Mouse (Mus musculus) WW6 (cell line): ENCODE data around the gene Cyp2e1.

ENCODE experiments used
- DNase-seq: peaks from one replicate; pipeline ENCODE4 v3.0.0-alpha.2; 2013; ENCODE audit warnings: low read depth, low spot score

Gene Cyp2e1

DNA sequence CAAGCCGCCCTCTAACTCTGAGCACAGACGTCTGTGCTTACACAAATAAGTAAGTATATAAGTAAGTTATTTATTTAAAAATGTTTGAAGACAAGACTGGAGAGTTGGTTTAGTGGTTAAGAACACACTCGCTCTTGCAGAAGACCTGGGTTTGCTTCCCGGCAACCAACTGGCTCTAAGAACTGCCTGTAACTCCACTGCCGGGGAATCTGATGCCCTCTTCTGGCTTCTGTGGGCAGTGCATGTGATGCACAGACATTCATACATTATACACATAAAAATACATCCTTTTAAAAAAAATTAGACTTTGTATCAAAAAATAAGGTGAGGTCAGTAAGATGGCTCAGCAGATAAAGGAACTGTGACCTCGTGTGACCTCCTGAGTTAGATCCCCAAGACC, 47.0 kb downstream of the Cyp2e1 start:
- DNase-seq: no peak

DNA sequence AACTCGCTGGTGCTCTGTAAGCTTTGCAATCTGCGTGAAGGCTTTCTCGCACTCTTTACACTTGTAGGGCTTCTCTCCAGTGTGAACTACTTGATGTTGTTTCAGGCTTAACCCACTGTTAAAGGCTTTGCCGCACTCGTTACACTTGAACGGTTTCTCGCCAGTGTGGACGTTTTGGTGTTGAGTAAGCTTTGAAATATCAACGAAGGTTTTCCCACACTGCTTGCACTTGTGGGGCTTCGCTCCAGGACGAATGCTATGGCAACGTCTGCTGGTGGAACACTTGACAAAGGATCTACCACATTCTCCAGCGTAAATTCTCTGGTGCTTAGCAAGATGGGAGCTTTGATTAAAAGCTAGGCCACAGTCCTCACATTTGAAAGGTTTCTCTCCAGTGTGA, 48.2 kb downstream of the Cyp2e1 start:
- DNase-seq: no peak

DNA sequence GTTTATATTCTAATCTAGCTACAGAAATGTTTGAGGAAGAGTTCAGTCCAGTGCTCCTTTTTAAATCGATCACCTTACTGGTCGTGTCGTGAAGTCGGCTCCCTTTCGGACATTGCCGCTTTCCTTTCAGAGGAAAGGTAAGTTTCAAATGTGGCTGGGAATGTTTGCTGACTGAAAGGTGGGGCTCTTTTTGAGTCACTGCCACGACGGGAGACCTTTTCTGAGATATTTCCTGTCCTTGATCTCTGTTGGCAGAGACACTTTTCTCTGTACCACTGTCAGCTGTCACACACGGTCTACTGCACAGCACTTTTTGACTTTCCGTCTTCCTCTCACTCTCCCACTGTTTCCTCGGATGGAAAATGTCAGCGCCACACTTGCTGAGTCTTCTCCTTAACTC, 49.3 kb downstream of the Cyp2e1 start:
- DNase-seq: no peak

DNA sequence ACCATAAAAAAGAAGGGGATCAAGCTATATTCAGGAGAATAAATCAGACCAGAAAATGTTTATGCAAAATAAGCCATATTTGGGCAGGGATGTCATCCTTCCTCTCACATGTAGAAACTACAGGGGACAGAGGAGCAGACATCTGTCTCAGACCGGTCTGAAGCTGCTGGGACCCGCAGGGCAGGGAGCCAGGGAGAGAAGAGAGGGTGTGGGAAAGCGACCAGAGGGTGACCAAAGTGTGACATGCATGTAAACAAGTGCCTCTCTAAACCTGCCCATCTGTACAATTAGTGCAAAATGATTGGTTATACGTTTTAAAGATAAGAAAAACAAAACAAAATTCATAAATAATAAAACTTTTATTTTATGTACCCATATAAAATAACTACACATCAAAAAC, 56.6 kb downstream of the Cyp2e1 start:
- DNase-seq: no peak

DNA sequence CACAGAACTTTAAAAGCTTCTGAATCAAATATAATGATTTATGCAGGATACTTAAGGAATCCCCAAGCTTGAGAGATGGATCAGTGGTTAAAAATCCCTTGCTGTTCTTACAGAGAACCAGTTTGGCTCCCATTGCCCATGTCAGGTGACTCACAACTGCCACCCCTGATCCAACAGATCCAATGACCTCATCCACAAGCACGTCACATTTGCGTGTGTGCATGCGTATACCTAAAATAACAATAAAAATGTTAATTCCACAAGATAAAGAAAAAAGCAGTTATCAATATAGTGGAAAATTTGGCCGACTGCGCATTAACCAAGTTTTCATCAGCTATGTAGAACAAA, 57.7 kb downstream of the Cyp2e1 start:
- DNase-seq: no peak

DNA sequence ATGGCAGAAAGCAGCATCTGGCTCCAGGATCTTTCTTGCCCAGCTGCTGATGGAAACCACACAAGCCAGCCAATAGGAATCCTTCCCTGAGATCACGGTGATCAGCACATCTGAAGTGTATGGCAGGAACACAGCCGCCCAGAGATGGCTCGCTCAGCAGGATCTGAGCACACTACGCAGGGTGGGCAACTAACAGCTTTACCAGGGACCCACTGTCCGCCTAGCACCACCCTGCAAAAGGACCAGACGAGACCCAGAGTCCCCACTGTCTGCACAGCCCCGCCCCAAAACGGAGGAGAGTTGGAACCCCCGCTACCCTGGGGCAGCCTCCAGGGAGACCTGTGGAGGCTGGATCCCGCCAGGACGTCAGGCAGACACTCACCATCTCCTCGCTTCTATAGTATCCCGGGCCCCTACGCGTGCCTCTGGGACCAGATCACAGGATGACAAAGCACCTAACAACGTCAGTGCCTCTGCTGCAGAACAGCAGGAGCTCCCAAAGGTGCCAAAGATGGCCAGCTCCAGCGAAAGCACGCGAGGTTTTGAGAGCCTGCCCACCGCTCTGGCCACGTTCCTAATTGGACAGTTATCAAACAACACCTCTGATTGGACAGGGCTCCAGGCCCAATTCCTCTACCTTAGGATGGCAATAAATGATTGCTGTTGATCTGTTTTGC, 58.3 kb downstream of the Cyp2e1 start, which contains the start of gene Zfp941:
Zfp941 (minus strand) TSS at position 526 of the 677 bp plus-strand sequence.
- no peak for DNase-seq

DNA sequence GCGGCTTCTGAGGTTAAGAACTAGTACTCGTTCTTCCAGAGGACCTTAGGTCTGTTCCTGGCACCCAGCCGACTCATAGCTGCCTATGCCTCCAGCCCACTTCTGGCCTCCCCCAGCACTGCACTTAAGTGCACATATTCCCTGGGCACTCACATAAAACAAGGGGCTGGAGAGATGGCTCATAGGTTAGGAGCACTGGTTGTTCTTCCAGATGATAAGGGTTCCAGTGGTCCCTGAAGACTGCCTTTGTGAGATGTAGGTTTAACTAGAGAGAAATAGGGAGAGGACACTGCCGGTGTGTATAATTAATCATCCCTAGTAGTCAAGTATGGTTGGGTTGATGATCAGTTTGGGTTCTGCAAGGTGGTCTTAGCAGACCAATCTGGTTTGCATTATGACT, 59.2 kb downstream of the Cyp2e1 start:
- no peak for DNase-seq
